Mouse (Mus musculus) MEL-GATA-1-ER (cell line): ENCODE data around the gene Arap1.

ENCODE experiments used
- DNase-seq: peaks from one replicate; pipeline ENCODE4 v3.0.0-alpha.2; 2012; ENCODE audit warnings: low read depth; ENCODE audit errors: extremely low read depth

Gene Arap1

DNA sequence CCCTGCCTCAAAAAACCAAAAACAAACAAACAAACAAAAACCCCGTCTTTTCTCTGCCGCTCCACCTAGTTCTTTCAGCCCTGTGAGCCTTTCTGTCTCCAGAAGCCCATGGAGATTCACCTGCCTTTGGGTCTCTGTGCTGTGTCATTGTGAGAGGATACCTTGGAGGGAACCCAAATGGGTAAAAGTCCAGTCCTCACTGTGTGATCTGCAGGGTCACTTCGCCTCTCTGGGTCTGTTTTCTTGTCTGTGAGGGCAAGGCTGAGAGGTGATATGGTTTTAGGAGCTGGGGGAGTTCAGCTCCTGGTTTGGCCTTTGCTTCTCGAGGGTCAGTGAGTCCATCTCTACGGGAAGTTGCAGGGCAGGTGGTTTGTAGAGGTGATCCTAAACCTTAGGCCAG lies 21.9 kb upstream of the Arap1 start:
- DNase-seq, result no peak

DNA sequence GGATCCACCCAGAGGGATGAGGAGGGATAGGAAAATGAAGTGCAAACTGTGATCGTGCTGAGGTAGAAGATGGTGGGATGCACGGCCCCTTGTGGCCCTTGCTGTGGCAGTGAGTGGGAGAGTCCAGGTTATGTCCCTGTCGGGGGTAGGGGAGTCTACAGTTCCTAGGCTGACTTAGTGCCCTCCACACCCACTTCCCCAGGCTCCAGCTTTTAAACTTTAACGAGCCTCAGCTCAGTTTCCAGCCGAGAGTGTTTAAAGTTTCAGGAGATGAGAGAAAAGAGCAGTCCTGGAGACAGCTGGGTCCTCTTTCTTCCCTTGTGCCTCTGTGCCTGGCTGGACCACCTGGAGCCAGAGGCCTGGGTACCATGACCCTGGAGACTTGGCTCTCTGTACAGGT lies 20.6 kb upstream of the Arap1 start:
- no peak for DNase-seq

DNA sequence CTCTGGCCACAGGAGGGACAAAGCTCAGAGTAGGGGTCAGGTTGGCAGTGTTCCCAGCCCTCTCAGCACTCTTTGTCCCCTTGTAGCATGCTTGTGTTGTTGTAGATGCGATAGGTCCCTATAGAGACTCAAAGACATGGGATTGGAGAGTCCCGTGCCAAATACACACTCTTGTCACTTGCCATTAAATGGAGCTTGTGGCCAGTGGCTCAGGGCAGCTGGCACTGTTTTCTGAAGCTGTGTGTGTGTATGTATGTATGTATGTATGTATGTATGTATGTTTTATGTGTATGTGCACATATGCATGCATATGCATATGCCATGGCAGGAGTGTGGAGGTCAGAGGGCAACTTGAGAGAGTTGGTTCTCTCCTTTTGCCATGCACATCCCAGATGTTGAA lies 20.1 kb upstream of the Arap1 start:
- DNase-seq, result no peak

GRCm38 (mm10) chr7:101328621-101329158 lies 19.2 kb upstream of the Arap1 start:
- DNase-seq, result no peak

DNA sequence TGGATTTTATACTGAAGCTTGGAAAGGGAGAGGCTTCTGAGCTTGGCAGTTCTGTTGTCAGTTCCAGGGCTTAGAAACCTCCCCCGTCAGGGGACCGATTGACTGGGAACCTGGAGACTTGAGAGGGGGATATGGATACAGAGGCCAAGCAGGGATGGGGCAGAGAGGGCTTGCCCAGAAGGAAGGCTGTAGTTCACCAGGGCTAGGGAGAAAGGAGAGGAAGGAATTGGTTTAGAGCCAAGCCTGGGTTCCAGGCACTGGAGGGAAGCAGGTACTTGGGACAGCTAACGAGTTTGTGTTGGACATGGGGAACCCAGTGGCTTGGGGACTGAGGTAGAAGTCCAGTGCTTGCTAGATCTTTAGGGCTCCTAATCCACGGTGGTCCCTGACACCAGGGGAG lies 18.3 kb upstream of the Arap1 start:
- DNase-seq, result no peak

GRCm38 (mm10) chr7:101330074-101330840 lies 17.6 kb upstream of the Arap1 start:
- no peak for DNase-seq

DNA sequence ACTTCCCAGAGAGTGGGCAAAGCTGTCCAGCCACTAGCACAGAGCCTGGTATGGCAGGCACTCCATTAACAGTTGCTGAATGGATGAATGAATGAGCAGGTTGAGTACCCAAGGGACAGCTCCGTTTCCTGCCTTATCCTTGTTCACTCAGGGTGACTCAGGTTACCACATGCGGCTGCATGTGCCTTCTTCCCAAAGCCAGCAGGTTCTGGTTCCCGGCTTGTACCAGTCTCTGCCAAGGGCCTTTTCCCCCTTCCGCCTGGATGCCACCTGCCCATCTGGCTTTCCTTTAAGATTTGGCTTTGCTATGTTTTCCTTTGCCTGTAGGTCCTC lies 17.1 kb upstream of the Arap1 start:
- no peak for DNase-seq

GRCm38 (mm10) chr7:101332045-101332831 lies 15.6 kb upstream of the Arap1 start:
- no peak for DNase-seq

- no peak for DNase-seq
Observed at GRCm38 (mm10) chr7:101335228-101335627, 12.6 kb upstream of the Arap1 start.

DNA sequence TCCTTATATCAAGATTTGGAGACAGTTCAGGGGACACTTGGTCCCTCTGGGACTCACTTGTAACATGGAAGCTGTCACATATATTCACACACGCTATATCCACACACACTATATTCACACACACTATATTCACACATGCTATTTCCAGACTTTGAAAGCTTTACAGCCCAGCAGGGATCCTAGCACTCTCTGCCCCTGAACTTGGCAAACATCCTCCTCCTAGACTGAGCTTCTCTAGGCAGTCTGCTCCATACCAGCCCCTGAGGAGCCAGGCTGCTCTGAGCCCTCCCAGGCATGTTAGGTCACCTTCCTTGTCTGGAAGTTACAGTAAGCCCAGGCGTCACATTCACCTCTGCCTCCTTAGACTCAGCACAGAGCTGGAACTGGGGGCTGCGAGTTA lies 11.2 kb upstream of the Arap1 start:
- no peak for DNase-seq

DNA sequence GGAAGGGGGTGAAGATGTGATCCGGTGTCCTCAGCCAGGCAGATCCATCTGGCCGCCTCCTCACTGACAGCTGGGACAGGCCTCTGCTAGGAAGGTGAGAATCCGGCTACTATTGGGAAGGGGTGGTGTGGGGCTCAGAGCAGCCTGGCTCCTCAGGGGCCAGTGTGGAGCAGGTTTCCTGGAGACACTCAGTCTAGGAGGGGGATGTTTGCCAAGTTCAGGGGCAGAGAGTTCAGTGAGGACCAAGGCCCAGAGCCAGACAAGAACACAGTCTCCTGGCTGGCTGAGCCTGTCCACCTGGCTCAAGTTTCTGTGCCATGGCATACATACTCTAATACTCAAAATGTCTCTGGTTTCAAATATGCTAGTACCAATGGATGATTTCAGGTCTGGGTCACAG lies 10.5 kb upstream of the Arap1 start:
- DNase-seq, result no peak

GRCm38 (mm10) chr7:101341405-101341804 lies 6.5 kb upstream of the Arap1 start:
- no peak for DNase-seq

GRCm38 (mm10) chr7:101343135-101343534 lies 4.7 kb upstream of the Arap1 start:
- no peak for DNase-seq

- DNase-seq, result no peak
Observed at GRCm38 (mm10) chr7:101344892-101345291, 3.0 kb upstream of the Arap1 start.

DNA sequence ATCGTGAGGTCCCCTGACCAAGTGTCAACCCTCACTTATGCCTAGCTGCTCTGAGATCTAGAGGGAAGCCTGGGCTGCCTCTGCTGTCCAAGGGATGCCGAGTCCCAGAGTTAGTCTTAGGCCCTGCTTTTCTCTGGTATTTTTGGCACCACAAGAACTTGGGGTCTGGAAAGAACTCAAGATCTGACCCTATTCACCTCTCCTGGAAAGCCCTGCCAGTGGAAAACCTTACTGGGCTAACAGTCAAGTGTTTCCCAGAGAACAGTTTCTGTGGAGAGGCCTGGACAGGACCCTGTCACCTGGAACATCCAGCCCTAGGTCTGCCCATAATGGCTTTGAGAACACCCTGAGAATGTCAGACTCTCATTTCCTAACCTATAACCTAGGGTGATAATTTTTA lies 876 bp upstream of the Arap1 start:
- no peak for DNase-seq

GRCm38 (mm10) chr7:101348312-101348711 lies 445 bp downstream of the Arap1 start:
- DNase-seq, result no peak

- no peak for DNase-seq
Observed at GRCm38 (mm10) chr7:101349861-101350260, 2.0 kb downstream of the Arap1 start.

GRCm38 (mm10) chr7:101352404-101352803 lies 4.5 kb downstream of the Arap1 start:
- DNase-seq, result no peak

DNA sequence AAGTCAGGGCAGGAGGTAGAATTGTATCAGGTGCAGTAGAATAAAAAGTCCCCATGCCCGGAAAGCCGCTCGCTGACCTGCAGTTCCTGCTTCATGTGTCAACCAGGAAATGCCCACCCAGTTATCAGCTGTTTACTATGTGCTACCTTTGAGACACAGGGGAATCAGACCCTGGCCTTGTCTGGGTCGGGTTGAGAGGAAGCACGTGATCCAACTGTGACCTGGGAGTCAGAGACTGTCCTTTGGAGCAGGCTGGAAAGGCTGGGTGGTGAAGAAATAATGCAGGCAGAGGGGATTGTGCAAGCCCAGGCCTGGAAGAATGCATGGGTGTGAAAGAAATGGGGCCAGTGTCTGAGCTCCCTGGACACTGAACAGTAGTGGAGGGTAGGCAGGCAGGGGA lies 6.6 kb downstream of the Arap1 start:
- DNase-seq, result no peak

GRCm38 (mm10) chr7:101355551-101356100 lies 7.8 kb downstream of the Arap1 start:
- DNase-seq, result no peak

DNA sequence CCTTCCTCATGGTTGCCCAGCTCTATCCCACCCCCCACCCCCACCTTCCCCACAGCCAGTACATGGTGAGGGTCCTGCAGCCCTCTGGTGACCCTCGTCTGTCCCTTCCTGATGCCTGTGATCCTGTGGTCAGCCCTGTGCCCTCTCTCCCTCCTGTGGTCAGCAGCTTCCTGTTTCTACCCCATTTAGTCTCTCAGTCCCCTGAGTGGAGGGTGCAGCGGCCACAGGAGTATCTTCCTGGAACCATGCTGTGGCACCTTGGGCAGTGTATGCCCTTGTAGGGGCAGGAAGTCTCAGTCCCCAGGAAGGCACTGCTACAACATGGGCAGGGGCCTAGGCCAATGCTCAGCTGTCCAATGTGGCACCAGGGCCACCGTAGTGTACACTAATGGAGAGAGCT lies 9.0 kb downstream of the Arap1 start:
- DNase-seq, result no peak

DNA sequence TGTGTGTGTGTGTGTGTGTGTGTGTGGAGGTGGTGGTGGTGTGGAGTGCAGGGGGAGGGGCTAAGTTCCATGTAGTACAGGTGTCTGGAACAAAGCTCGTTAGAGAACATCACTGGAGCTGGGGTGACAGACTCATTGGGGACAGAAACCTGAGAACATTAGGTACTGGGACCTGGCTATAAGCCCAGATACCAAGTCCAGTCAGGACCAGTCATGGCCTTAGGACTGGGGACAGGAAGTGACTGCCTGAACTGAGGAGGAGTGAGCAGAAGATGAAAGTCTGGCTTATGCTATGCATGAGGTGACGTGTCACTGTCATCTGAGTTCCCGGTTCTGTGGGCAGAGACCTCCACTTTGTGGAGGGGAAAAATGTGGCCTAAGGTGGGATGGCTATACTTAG lies 12.5 kb downstream of the Arap1 start:
- DNase-seq, result no peak
